Mouse (Mus musculus) liver, embryonic 14.5 days (tissue): ENCODE results near the gene B4galnt1. TPM values are rescaled to one million over a fixed set of nuclear protein-coding genes. Genes with fewer than 3 reads are reported as not detected.
"Not testable (repeated sequence)": the region's sequence is repeated elsewhere in the genome, so short reads cannot be mapped to it uniquely, and the experiment has no call there.

Experiments used
- ATAC-seq: fragments of 200-750 bp; cut with Nextera tagmentation; 2 replicates; pipeline ENCODE4 v1.8.0; 2017; ENCODE audit warnings: moderate number of reproducible peaks, mild to moderate bottlenecking, moderate library complexity; ENCODE audit not compliant: insufficient read depth
- DNase-seq, 3 experiments: peaks; one replicate each; pipeline ENCODE4 v3.0.0-alpha.2; 2012 to 2013; ENCODE audit warnings: low read depth in 3 of 3, low spot score in 3 of 3
- H3K27ac ChIP-seq: fragments of 300-500 bp; sonication (generic); 2 replicates; pipeline ENCODE4 v1.5.1; 2014; ENCODE audit warnings: moderate library complexity, mild to moderate bottlenecking, control low read depth, inconsistent platforms
- H3K27me3 ChIP-seq: fragments of 300-500 bp; sonication (generic); 2 replicates; pipeline ENCODE4 v1.6.1; 2014; ENCODE audit warnings: mild to moderate bottlenecking, low read length, moderate library complexity; ENCODE audit not compliant: control insufficient read depth, insufficient read depth
- H3K36me3 ChIP-seq: fragments of 300-500 bp; sonication (generic); replicated peaks from 2 replicates; pipeline ENCODE4 v1.6.1; 2014; ENCODE audit warnings: low read depth; ENCODE audit not compliant: control insufficient read depth, insufficient read depth
- H3K4me1 ChIP-seq, 2 experiments: fragments of 200-500 bp in 1 of 2; fragments of 300-500 bp in 1 of 2; sonication (generic) in 1 of 2; replicated peaks; 2 replicates each; pipeline ENCODE4 v1.6.1; 2012 to 2014; ENCODE audit warnings: antibody characterized with exemption in 1 of 2, inconsistent platforms in 1 of 2, low read length in 1 of 2; ENCODE audit not compliant: control insufficient read depth in 2 of 2, insufficient read depth in 2 of 2
- H3K4me2 ChIP-seq: fragments of 300-500 bp; sonication (generic); 2 replicates; pipeline ENCODE4 v1.6.1; 2014; ENCODE audit warnings: low read depth, mild to moderate bottlenecking, control low read depth, moderate library complexity
- H3K4me3 ChIP-seq, 2 experiments: fragments of 200-500 bp in 1 of 2; fragments of 300-500 bp in 1 of 2; sonication (generic) in 1 of 2; 2 replicates each; pipeline ENCODE4 v1.5.1; 2012 to 2014; ENCODE audit warnings: low read depth in 2 of 2, low read length in 2 of 2, mild to moderate bottlenecking in 2 of 2, control low read depth in 1 of 2, inconsistent platforms in 1 of 2, moderate library complexity in 1 of 2; ENCODE audit not compliant: insufficient read depth in 1 of 2
- H3K9ac ChIP-seq: fragments of 300-500 bp; sonication (generic); replicated peaks from 2 replicates; pipeline ENCODE4 v1.6.1; 2014; ENCODE audit warnings: mild to moderate bottlenecking, control low read depth, moderate library complexity
- H3K9me3 ChIP-seq: fragments of 300-500 bp; sonication (generic); 2 replicates; pipeline ENCODE4 v1.6.1; 2016; ENCODE audit warnings: low read length, mixed read lengths; ENCODE audit not compliant: control insufficient read depth
- CTCF ChIP-seq: IDR thresholded peaks from 2 replicates; pipeline ENCODE4 v1.5.1; 2016; ENCODE audit warnings: antibody characterized with exemption, low read depth, control low read depth
- EP300 ChIP-seq: IDR thresholded peaks from 2 replicates; pipeline ENCODE4 v1.6.1; 2016; ENCODE audit warnings: antibody characterized with exemption, low read depth
- WGBS: fragments of 180-500 bp; shearing (Covaris S2); extraction: QIAGEN DNeasy Blood & Tissue Kit; methylation state at CpG from one replicate; pipeline ENCODE4 v1.1.7; 2014; ENCODE audit not compliant: insufficient replicate concordance; 5-methylcytosine and 5-hydroxymethylcytosine counted together
- polyA plus RNA-seq, 2 experiments: library from polyadenylated mRNA; depleted of rRNA in 1 of 2; stranded (reverse) in 1 of 2; unstranded in 1 of 2; fragments of >200 nt; fragmentation: Nextera tagmentation in 1 of 2; extraction: Ambion mirVana in 1 of 2; gene quantifications; 2 replicates each; pipeline versions ENCODE4 v1.2.1 to v1.2.3; 2012 to 2014

B4galnt1 gene
- polyA plus RNA-seq, 2 experiments = 10.4 to 17.1 TPM

- TF ChIP-seq EP300 = peak; percentile 35
- TF ChIP-seq CTCF = no peak
- 47% methylated on average over 7 of the region's 7 CpGs for WGBS
Measured at GRCm38 (mm10) chr10:127127711-127128279, 37.2 kb upstream of the B4galnt1 start.

DNA sequence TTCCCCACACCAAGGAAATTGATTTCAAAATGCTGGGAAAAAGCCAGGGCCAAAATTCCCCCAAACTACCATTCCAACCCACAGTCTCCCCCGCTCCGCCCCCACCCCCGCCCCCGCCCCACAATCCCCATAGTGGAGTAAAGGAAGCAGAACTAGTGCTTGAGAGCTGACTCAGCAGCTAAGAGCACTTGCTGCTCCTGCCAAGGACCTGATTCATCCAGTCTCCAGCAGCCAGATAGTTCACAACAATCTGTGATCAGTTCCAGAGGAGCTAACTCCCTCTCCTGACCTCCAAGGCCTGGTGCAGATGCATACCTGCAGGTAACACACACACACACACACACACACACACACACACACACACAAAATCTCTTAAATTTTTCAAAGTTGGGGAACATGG is 35.6 kb upstream of the B4galnt1 start:
- Histone ChIP-seq H3K36me3 (no peaks in the 10 kb centered on the region), H3K4me2 (no peak overlapping the region), H3K4me1 (peaks cover 27 to 31% of the 10 kb centered on the region in 2 experiments), H3K27ac (no peak overlapping the region), H3K9ac (no peak overlapping the region), H3K4me3 (no peak overlapping the region), H3K9me3 (no peaks in the 10 kb centered on the region), H3K27me3 (no peaks in the 10 kb centered on the region)
- TF ChIP-seq CTCF (no peak), EP300 (no peak)
- DNase-seq = no peak
- no peak for ATAC-seq
- 54% methylated on average over 4 of the region's 4 CpGs for WGBS

More at GRCm38 (mm10) chr10:127127711-127128279, 37.2 kb upstream of the B4galnt1 start:
- DNase-seq (no peak), ATAC-seq (no peak)
- Histone ChIP-seq H3K36me3 (no peaks in the 10 kb centered on the region), H3K4me2 (no peak overlapping the region), H3K27me3 (no peaks in the 10 kb centered on the region), H3K27ac (no peak overlapping the region), H3K9me3 (no peaks in the 10 kb centered on the region), H3K9ac (no peak overlapping the region), H3K4me1 (peaks cover 29 to 37% of the 10 kb centered on the region in 2 experiments), H3K4me3 (no peak overlapping the region)

DNA sequence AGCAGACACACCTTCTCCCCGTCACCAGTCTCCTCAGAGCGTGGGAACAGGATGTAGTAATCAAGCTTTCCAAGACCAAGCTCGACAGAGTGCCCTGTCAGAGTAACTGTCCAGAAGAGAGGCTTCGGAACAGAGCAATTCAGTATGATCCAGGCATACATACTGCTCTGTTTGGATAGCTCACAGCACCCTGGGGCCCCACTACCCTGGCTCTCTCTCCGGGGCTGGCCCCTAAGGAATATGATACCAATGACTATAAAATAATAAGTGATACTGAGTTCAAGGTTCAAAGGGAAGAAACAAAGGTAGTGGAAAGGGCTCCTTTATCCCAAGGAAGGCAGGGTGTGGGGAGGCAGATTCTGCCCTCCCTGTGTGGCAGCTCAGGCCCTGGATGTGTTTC is 32.6 kb upstream of the B4galnt1 start:
- DNase-seq (no peak), ATAC-seq (no peak)
- H3K4me1 ChIP-seq = peaks cover 24 to 31% of the 10 kb centered on the region in 2 experiments
- H3K4me2 ChIP-seq = no peak overlapping the region
- no peak for TF ChIP-seq EP300
- TF ChIP-seq CTCF = no peak
- 54% methylated on average over 5 of the region's 5 CpGs for WGBS
- no peak overlapping the region for H3K9ac ChIP-seq
- no peaks in the 10 kb centered on the region for H3K9me3 ChIP-seq
- H3K27ac ChIP-seq = no peak overlapping the region
- H3K27me3 ChIP-seq = no peaks in the 10 kb centered on the region
- no peak overlapping the region for H3K4me3 ChIP-seq
- H3K36me3 ChIP-seq = no peaks in the 10 kb centered on the region

- peak; percentile 65 for TF ChIP-seq CTCF
- not testable (repeated sequence) for H3K9ac ChIP-seq, ATAC-seq, H3K9me3 ChIP-seq, DNase-seq, H3K4me3 ChIP-seq, H3K36me3 ChIP-seq, H3K27me3 ChIP-seq, H3K4me2 ChIP-seq
- peaks cover 18 to 37% of the 10 kb centered on the region in 2 experiments for H3K4me1 ChIP-seq
- WGBS = 68% methylated on average over 3 of the region's 3 CpGs
- H3K27ac ChIP-seq = peak overlapping the region; percentile 68; the same call in 1 of the 2 replicates
Measured at GRCm38 (mm10) chr10:127134394-127135035, 30.5 kb upstream of the B4galnt1 start.

DNA sequence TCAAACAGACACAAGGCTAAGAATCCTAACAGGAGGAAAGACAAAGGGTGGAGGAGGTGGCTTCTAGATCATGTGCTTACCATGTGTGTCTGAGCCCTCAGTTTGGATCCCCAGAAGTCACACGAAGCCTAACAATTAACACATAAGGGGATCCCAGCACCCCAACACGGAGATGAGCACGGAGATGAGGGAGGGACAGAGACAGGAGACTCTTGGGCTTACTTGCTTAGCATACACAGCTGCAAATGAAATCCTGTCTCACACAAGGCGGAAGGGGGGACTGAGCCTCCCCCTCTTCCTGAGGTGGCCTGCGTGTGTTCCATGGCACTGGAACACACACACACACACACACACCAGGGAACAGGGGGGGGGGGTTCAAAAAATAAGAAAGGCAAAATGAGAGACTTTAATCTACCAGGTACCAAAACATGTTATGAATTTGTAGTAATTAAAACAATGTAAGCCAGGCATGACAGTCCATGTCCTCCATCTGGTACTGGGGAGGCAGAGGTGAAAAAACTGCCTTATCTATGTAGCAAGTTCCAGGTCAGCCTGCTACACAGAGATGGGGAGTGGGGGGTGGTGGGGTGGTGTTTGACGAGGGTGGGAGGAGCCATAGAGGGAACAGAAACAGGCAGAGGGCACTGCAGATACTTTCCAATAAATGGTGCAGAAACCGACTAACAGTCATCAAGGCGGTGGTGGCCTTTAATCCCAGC is 29.7 kb upstream of the B4galnt1 start:
- Histone ChIP-seq H3K27me3 (no peaks in the 10 kb centered on the region), H3K9ac (peak overlapping the region; percentile 18), H3K9me3 (no peaks in the 10 kb centered on the region), H3K4me2 (peak overlapping the region; percentile 47), H3K36me3 (no peaks in the 10 kb centered on the region), H3K4me3 (no peak overlapping the region; a peak in 1 of 4 replicates), H3K27ac (peak overlapping the region; percentile 68), H3K4me1 (peaks cover 18 to 37% of the 10 kb centered on the region in 2 experiments)
- ATAC-seq (peak; percentile 88), DNase-seq (peak; percentile 55 to 60 (median 58))
- 16% methylated on average over 7 of the region's 8 CpGs for WGBS
- TF ChIP-seq CTCF (no peak), EP300 (peak; percentile 76)
